Mouse (Mus musculus): ENCODE measurements around the gene Fsd2. TPM values are rescaled to one million over a fixed set of nuclear protein-coding genes. Genes with fewer than 3 reads are reported as not detected.
A peak's percentile ranks its signal among the peaks of the same experiment; 100 is the strongest.

Fsd2 gene
- 0.29 and 0.52 TPM in 2 replicates for polyA plus RNA-seq (2014; fragmentation: Nextera tagmentation; extraction: Ambion mirVana)

DNA sequence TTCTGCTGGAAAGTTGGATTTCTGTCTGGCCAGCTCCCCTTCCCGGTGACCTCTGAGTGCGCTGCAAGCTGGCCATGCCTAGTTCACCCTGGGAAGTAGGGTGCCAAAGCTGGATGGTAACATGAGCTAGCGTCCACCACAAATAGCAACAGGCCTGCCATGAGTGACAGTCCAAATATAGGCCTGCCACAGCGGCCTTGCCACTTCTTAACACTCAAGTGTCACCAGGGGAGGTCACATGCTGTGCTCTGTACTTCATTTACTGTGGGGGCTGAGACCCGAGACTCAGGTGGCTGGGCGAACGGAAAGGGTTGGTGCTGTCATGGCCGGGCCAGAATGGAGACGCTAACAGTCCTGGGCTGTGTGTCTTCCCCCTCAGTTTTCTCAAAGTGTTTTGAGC is at the start of gene Fsd2:
Gene Fsd2, minus strand, starts transcription at position 53 of the 400 bp plus-strand sequence.
- no peak for DNase-seq (ENCODE audit: low spot score)

DNA sequence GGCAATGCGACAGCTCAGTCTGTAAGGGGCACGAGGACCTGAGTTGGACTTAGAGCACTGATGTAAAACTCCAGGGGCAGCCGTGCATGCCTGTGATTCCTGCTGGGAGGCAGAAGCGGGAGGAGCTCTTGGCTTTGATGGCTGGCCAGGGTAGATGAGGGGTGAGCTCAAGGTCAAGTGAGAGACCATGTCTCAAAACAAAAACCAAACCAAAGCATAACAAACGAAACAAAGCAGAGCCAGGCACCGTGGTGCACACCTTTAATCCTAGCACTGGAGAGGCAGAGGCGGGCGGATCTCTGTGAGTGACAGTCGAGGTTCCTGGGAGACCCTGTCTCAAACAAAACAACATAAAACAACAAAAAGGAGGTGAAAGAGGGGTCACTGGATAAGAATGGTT is 48.3 kb upstream of the Fsd2 start:
- no peak overlapping the region for H3K27ac ChIP-seq (ENCODE audit: low read depth, low read length)
- no peaks in the 10 kb centered on the region for H3K27me3 ChIP-seq (ENCODE audit: control insufficient read depth, insufficient read depth, low read length)
- H3K4me1 ChIP-seq (replicated peaks; ENCODE audit: control insufficient read depth, insufficient read depth, low read length) = no peaks in the 10 kb centered on the region
- no peak overlapping the region for H3K9ac ChIP-seq (ENCODE audit: low read depth, low read length)
- ATAC-seq (ENCODE audit: low FRiP score) = no peak
- no peak for DNase-seq (ENCODE audit: low spot score)
- H3K36me3 ChIP-seq (ENCODE audit: control insufficient read depth, insufficient read depth, low read length) = no peaks in the 10 kb centered on the region
- H3K9me3 ChIP-seq (ENCODE audit: control insufficient read depth, low read length) = no peaks in the 10 kb centered on the region
- H3K4me3 ChIP-seq (ENCODE audit: low read depth, low read length) = no peak overlapping the region
- H3K4me2 ChIP-seq (replicated peaks; ENCODE audit: low read depth, low read length) = no peak overlapping the region
- WGBS = 60% methylated on average over 9 of the region's 9 CpGs

More for the DNA sequence above, at the start of gene Fsd2:
- no peaks in the 10 kb centered on the region for H3K9me3 ChIP-seq (ENCODE audit: control insufficient read depth, low read length)
- no peak within 1 kb of the TSS for H3K27ac ChIP-seq (ENCODE audit: low read depth, low read length)
- no peak for ATAC-seq (ENCODE audit: low FRiP score)
- no peak within 1 kb of the TSS for H3K4me2 ChIP-seq (replicated peaks; ENCODE audit: low read depth, low read length)
- H3K4me1 ChIP-seq (replicated peaks; ENCODE audit: control insufficient read depth, insufficient read depth, low read length) = no peaks in the 10 kb centered on the region
- H3K9ac ChIP-seq (ENCODE audit: low read depth, low read length) = no peak within 1 kb of the TSS
- H3K27me3 ChIP-seq (ENCODE audit: control insufficient read depth, insufficient read depth, low read length) = no peaks in the 10 kb centered on the region
- no peak within 1 kb of the TSS for H3K4me3 ChIP-seq (ENCODE audit: low read depth, low read length)
- no peaks in the 10 kb centered on the region for H3K36me3 ChIP-seq (ENCODE audit: control insufficient read depth, insufficient read depth, low read length)
- 70% methylated on average over 9 of the region's 9 CpGs for WGBS

DNA sequence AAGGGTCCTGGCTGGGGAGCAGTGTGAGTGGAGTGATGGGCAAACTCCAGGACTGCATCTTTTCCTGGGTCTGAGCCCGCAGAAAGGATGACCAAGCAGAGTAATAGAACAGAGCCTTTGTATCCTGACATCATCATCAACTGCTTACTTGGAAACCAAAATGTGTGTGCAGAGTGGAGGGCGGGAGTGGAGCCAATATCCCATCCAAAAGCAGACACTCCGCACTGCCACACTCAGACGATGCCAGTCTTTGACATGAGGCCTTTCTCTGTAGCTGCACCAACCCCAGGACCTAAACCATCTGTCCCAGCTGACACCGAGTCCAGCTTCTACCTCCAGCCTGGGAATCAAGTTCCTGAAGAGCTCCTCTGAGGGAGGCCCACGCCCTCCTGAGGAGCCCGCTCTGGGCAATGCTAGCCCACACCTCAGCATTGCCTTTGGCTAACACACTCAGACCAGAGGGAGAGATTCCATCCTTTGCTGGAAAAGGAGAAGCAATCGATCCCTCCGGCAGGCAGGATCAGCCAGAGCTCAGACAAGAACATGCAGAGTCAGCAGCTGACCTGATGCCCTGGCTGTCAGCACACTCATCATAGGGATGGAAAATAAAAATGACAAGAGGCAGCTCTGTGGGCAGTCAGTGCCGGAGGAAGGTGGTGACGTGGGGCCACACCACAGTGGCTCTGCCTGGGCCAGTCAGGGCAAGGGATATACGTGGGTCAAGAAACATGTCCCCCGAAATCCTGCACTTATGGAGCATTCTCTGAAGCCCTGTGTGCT is 46.3 kb upstream of the Fsd2 start:
- Histone ChIP-seq H3K27me3 (ENCODE audit: control insufficient read depth, insufficient read depth, low read length) (no peaks in the 10 kb centered on the region), H3K27ac (ENCODE audit: low read depth, low read length) (no peak overlapping the region), H3K4me2 (replicated peaks; ENCODE audit: low read depth, low read length) (no peak overlapping the region), H3K4me3 (ENCODE audit: low read depth, low read length) (no peak overlapping the region), H3K4me1 (replicated peaks; ENCODE audit: control insufficient read depth, insufficient read depth, low read length) (no peaks in the 10 kb centered on the region), H3K36me3 (ENCODE audit: control insufficient read depth, insufficient read depth, low read length) (no peaks in the 10 kb centered on the region), H3K9me3 (ENCODE audit: control insufficient read depth, low read length) (no peaks in the 10 kb centered on the region), H3K9ac (ENCODE audit: low read depth, low read length) (no peak overlapping the region)
- DNase-seq (ENCODE audit: low spot score) (no peak), ATAC-seq (ENCODE audit: low FRiP score) (no peak)
- WGBS = 77% methylated on average over 13 of the region's 13 CpGs

DNA sequence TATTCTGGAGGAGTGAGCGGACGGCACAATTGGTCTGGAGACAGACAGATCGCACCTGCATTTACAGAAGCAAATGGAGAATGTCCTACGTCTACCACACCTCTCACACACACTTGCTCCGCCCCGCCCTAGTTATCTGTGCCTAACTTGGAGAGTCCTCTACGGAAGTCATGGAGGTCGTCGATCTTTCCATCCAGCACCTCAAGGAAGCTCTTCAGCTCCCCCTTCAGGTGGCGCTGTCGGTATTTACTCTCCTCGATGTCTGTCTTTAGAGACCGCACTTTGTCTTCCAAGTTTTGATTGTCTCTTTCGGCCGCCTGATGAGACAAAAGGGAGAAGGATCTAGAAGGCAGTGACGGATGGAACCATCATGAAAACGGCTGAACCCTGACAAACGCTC is 43.4 kb upstream of the Fsd2 start:
- Histone ChIP-seq H3K4me1 (replicated peaks; ENCODE audit: control insufficient read depth, insufficient read depth, low read length) (no peaks in the 10 kb centered on the region), H3K36me3 (ENCODE audit: control insufficient read depth, insufficient read depth, low read length) (no peaks in the 10 kb centered on the region), H3K4me2 (replicated peaks; ENCODE audit: low read depth, low read length) (no peak overlapping the region), H3K4me3 (ENCODE audit: low read depth, low read length) (no peak overlapping the region), H3K9me3 (ENCODE audit: control insufficient read depth, low read length) (no peaks in the 10 kb centered on the region), H3K9ac (ENCODE audit: low read depth, low read length) (no peak overlapping the region), H3K27me3 (ENCODE audit: control insufficient read depth, insufficient read depth, low read length) (no peaks in the 10 kb centered on the region), H3K27ac (ENCODE audit: low read depth, low read length) (no peak overlapping the region)
- DNase-seq (ENCODE audit: low spot score) (peak; percentile 34), ATAC-seq (ENCODE audit: low FRiP score) (no peak)
- 63% methylated on average over 18 of the region's 18 CpGs for WGBS

DNA sequence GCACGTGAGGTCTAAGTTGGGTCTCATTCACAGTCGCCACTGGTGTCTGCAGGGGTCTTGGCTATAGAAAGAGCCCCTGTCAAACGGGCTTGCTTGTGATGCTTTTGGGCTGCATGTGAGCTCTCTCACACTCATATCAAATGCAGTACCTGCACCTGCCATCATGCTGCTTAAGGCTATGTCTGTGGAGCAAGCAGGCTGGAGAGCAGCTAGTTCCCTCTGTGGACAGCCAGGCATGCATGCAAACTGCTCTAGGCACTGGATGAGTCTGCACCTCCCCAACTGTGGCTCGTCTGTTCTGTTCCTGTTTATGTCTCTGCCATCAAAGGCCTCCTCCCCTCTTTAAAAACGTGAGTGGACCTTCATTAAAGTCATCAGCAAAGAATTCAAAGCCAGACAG is 39.7 kb upstream of the Fsd2 start:
- Histone ChIP-seq H3K9ac (ENCODE audit: low read depth, low read length) (no peak overlapping the region), H3K27me3 (ENCODE audit: control insufficient read depth, insufficient read depth, low read length) (no peaks in the 10 kb centered on the region), H3K36me3 (ENCODE audit: control insufficient read depth, insufficient read depth, low read length) (no peaks in the 10 kb centered on the region), H3K4me3 (ENCODE audit: low read depth, low read length) (no peak overlapping the region), H3K4me1 (replicated peaks; ENCODE audit: control insufficient read depth, insufficient read depth, low read length) (no peaks in the 10 kb centered on the region), H3K9me3 (ENCODE audit: control insufficient read depth, low read length) (no peaks in the 10 kb centered on the region), H3K4me2 (replicated peaks; ENCODE audit: low read depth, low read length) (no peak overlapping the region), H3K27ac (ENCODE audit: low read depth, low read length) (no peak overlapping the region)
- DNase-seq (ENCODE audit: low spot score) (no peak), ATAC-seq (ENCODE audit: low FRiP score) (no peak)
- 65% methylated on average over 5 of the region's 5 CpGs for WGBS

DNA sequence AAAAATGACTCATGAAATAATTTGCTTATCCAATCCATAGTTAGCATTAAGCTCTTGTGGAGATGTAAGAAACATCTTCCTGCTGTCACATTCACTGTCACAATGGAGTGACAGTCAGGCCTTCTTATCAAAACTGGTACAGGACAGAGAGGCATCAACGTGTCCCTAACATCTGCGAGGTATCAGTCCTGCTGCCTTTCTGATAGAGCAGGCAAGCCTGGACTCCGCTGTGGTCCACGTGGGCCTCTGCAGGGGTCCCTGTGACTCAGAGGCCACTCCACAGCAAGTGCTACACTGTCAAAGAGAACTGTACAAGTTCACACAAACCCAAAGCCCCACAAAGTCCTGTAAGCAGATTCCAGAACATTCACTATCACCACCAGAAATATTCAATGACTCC is 38.7 kb upstream of the Fsd2 start:
- Histone ChIP-seq H3K4me1 (replicated peaks; ENCODE audit: control insufficient read depth, insufficient read depth, low read length) (no peaks in the 10 kb centered on the region), H3K9me3 (ENCODE audit: control insufficient read depth, low read length) (no peaks in the 10 kb centered on the region), H3K4me3 (ENCODE audit: low read depth, low read length) (no peak overlapping the region), H3K4me2 (replicated peaks; ENCODE audit: low read depth, low read length) (no peak overlapping the region), H3K27ac (ENCODE audit: low read depth, low read length) (no peak overlapping the region), H3K9ac (ENCODE audit: low read depth, low read length) (no peak overlapping the region), H3K27me3 (ENCODE audit: control insufficient read depth, insufficient read depth, low read length) (no peaks in the 10 kb centered on the region), H3K36me3 (ENCODE audit: control insufficient read depth, insufficient read depth, low read length) (no peaks in the 10 kb centered on the region)
- ATAC-seq (ENCODE audit: low FRiP score) (no peak), DNase-seq (ENCODE audit: low spot score) (no peak)
- WGBS = 72% methylated on average over 4 of the region's 4 CpGs

DNA sequence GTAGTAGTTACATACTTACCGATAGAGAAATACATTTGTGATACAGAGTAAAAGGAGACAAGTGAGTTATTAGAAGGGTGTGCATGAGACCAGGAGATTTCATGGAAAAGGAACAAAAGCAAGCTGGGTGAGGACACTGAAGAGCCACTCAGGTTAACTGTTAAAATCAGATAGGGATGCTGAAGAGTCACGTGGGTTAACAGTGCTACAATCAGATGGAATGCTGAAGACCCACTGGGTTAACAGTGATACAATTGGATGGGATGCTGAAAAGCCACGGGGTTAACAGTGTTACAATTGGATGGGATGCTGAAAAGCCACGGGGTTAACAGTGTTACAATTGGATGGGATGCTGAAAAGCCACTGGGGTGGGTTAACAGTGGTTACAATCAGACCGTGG is 38.2 kb upstream of the Fsd2 start:
- ATAC-seq (ENCODE audit: low FRiP score) (no peak), DNase-seq (ENCODE audit: low spot score) (no peak)
- Histone ChIP-seq H3K27me3 (ENCODE audit: control insufficient read depth, insufficient read depth, low read length) (no peaks in the 10 kb centered on the region), H3K9me3 (ENCODE audit: control insufficient read depth, low read length) (no peaks in the 10 kb centered on the region), H3K27ac (ENCODE audit: low read depth, low read length) (no peak overlapping the region), H3K4me2 (replicated peaks; ENCODE audit: low read depth, low read length) (no peak overlapping the region), H3K36me3 (ENCODE audit: control insufficient read depth, insufficient read depth, low read length) (no peaks in the 10 kb centered on the region), H3K4me3 (ENCODE audit: low read depth, low read length) (no peak overlapping the region), H3K9ac (ENCODE audit: low read depth, low read length) (no peak overlapping the region), H3K4me1 (replicated peaks; ENCODE audit: control insufficient read depth, insufficient read depth, low read length) (no peaks in the 10 kb centered on the region)
- 71% methylated on average over 5 of the region's 5 CpGs for WGBS

DNA sequence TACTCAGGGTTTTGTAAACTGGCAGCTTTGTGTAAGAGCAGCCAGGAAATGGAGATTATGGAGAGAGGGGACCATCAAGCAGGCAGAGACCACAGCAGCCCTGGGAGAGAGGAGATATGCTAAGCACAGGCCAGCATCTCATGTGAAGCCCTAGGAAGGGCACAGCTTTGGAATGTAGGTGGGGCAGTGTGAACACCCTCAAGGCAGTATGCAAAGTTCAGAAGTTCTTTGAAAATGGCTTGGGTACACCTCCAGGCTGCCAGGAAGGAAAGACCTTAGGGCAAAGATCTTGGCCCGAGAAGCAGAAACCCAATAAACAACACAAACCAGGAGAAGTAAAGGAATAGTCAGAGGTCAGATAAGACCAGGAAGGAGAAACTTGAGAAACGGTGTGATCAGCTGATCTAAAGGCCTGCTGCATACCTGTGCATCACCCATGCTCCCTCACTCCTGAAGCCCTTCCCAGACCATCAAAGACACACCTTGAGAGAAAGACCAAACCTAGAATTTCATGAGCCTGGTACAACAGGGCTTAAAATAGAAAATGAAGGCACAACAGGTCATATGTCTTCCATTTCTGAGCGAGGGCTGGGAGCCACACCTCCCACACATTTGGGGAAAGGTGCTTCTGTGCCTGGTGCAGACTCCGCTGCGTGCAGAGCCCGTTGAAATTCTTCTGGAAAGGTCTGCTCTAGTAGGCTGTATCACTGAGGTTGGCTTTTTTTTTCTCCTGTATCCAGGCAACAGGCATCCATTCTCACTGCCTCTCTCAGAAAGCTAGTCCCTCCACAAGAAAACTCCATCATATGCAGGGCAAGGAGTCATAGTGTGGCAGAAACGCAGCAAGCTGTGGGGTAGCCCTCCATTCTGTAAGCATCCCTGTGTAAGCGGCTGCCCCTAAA is 32.9 kb upstream of the Fsd2 start:
- H3K4me3 ChIP-seq (ENCODE audit: low read depth, low read length) = no peak overlapping the region
- H3K9ac ChIP-seq (ENCODE audit: low read depth, low read length) = no peak overlapping the region
- no peak overlapping the region for H3K4me2 ChIP-seq (replicated peaks; ENCODE audit: low read depth, low read length)
- DNase-seq (ENCODE audit: low spot score) (no peak), ATAC-seq (ENCODE audit: low FRiP score) (no peak)
- 0 out of 2 replicates have a peak, but pooled peaks cover 1% of the 10 kb centered on the region for H3K36me3 ChIP-seq (ENCODE audit: control insufficient read depth, insufficient read depth, low read length)
- H3K4me1 ChIP-seq (replicated peaks; ENCODE audit: control insufficient read depth, insufficient read depth, low read length) = no peaks in the 10 kb centered on the region
- H3K27ac ChIP-seq (ENCODE audit: low read depth, low read length) = no peak overlapping the region
- no peaks in the 10 kb centered on the region for H3K27me3 ChIP-seq (ENCODE audit: control insufficient read depth, insufficient read depth, low read length)
- WGBS = 73% methylated on average over 8 of the region's 8 CpGs
- no peaks in the 10 kb centered on the region for H3K9me3 ChIP-seq (ENCODE audit: control insufficient read depth, low read length)
